Mouse (Mus musculus) lung, embryonic 14.5 days (tissue): Measurements from ENCODE around the gene Gbf1. TPM values are rescaled to one million over a fixed set of nuclear protein-coding genes. Genes with fewer than 3 reads are reported as not detected.
A peak's percentile ranks its signal among the peaks of the same experiment; 100 is the strongest.

ENCODE experiments used
- ATAC-seq: fragments of 200-750 bp; cut with Nextera tagmentation; 2 replicates; pipeline ENCODE4 v1.8.0; 2017; ENCODE audit warnings: mild to moderate bottlenecking, moderate TSS enrichment, moderate library complexity; ENCODE audit not compliant: insufficient read depth
- DNase-seq: peaks from one replicate; pipeline ENCODE4 v3.0.0-alpha.2; 2015
- H3K27ac ChIP-seq: fragments of 300-500 bp; sonication (generic); 2 replicates; pipeline ENCODE4 v1.5.1; 2014; ENCODE audit warnings: low read depth, mild to moderate bottlenecking, moderate library complexity
- H3K27me3 ChIP-seq: fragments of 300-500 bp; sonication (generic); 2 replicates; pipeline ENCODE4 v1.6.1; 2014; ENCODE audit warnings: low read length, control low read depth; ENCODE audit not compliant: insufficient read depth
- H3K36me3 ChIP-seq: fragments of 300-500 bp; sonication (generic); 2 replicates; pipeline ENCODE4 v1.6.1; 2014; ENCODE audit warnings: control low read depth; ENCODE audit not compliant: insufficient read depth
- H3K4me1 ChIP-seq: fragments of 300-500 bp; sonication (generic); 2 replicates; pipeline ENCODE4 v1.6.1; 2014; ENCODE audit warnings: antibody characterized with exemption, control low read depth; ENCODE audit not compliant: insufficient read depth
- H3K4me2 ChIP-seq: fragments of 300-500 bp; sonication (generic); 2 replicates; pipeline ENCODE4 v1.6.1; 2014; ENCODE audit warnings: mild to moderate bottlenecking
- H3K4me3 ChIP-seq: fragments of 300-500 bp; sonication (generic); 2 replicates; pipeline ENCODE4 v1.5.1; 2014; ENCODE audit warnings: low read depth, low read length
- H3K9ac ChIP-seq: fragments of 300-500 bp; sonication (generic); 2 replicates; pipeline ENCODE4 v1.6.1; 2014
- H3K9me3 ChIP-seq: fragments of 300-500 bp; sonication (generic); 2 replicates; pipeline ENCODE4 v1.6.1; 2016; ENCODE audit warnings: low read depth, low read length, control low read depth
- CTCF ChIP-seq: IDR thresholded peaks from 2 replicates; pipeline ENCODE4 v1.5.1; 2016; ENCODE audit warnings: antibody characterized with exemption, low read depth
- WGBS: fragments of 180-500 bp; shearing (Covaris S2); extraction: QIAGEN DNeasy Blood & Tissue Kit; methylation state at CpG from one replicate; pipeline ENCODE4 v1.1.7; 2014; 5-methylcytosine and 5-hydroxymethylcytosine counted together
- polyA plus RNA-seq: library from polyadenylated mRNA; unstranded; fragments of >200 nt; fragmentation: Nextera tagmentation; extraction: Ambion mirVana; gene quantifications from 2 replicates; pipeline ENCODE4 v1.2.1, GENCODE M21; 2014

The Gbf1 gene
- polyA plus RNA-seq, 1 experiment from 2014 or later = 66.4 TPM

DNA sequence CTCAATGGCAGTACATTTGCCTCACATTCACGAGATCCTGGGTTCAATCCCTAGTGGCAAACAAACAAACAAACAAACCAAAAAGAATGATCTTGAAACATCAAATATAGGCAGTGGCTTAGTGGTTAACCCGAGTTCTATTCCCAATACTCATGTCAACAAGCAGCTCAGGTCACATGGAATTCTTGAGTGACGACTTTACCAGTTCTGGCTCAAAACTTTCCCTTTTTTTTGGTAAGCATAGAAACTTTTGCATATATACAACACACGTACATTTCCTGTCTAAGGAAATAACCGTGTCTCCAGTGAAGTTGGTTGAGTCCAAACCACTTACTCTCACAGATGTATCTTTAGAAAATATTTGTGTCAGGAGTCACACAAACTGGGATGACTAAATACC, 20.2 kb downstream of the Gbf1 start:
- H3K4me3 ChIP-seq = no peak overlapping the region
- no peaks in the 10 kb centered on the region for H3K9me3 ChIP-seq
- no peak for TF ChIP-seq CTCF
- H3K4me2 ChIP-seq = no peak overlapping the region
- H3K27ac ChIP-seq = no peak overlapping the region
- no peaks in the 10 kb centered on the region for H3K27me3 ChIP-seq
- H3K4me1 ChIP-seq = no peaks in the 10 kb centered on the region
- H3K36me3 ChIP-seq = peaks cover 23% of the 10 kb centered on the region
- DNase-seq (no peak), ATAC-seq (no peak)
- no peak overlapping the region for H3K9ac ChIP-seq
- 66% methylated on average over 5 of the region's 5 CpGs for WGBS

DNA sequence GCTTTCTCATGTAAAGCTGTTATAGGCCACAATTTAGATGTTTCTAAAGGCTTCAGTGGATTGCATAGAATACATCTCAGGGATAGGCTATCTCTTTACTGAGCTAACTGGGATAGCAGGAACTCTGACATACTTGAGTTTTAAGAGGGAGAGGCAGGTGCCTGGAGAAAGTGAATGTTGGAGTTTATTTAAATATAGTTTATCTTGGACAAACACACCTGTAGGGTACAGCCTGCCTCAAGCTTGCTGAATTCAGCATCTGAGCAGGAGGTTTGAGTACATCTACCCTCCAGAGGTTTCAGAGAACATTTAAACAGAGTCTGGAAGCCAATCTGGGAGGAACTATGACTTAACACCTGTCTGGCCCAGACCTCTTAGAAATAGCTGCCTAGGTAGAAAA, 22.9 kb downstream of the Gbf1 start:
- no peak overlapping the region for H3K4me2 ChIP-seq
- no peaks in the 10 kb centered on the region for H3K9me3 ChIP-seq
- H3K27ac ChIP-seq = 0 out of 2 replicates have a peak overlapping the region, but pooled peaks have one; percentile 1
- H3K4me3 ChIP-seq = no peak overlapping the region
- peak; percentile 15 for DNase-seq
- no peaks in the 10 kb centered on the region for H3K4me1 ChIP-seq
- H3K27me3 ChIP-seq = no peaks in the 10 kb centered on the region
- TF ChIP-seq CTCF = no peak
- peaks cover 21% of the 10 kb centered on the region for H3K36me3 ChIP-seq
- H3K9ac ChIP-seq = no peak overlapping the region
- ATAC-seq = no peak; the same call in 1 of the 2 replicates

DNA sequence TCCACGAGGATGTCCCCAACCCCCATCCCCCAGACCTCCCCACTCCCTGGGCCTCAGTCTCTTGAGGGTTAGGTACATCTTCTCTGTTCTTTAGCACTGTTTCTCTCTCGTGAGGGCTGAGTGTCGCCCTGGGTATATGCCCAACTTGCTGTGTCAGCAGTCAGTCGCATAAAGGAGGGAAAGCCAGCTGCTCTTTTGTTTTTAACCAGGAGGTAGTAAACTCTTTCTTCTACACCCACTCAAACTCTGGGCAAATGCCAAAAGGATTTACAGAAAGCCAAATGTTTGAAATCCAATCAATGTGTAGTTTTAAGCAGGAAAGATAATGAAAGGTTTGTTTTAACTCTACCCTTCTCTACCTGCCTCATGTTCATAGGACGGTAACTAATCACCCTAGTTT, 24.7 kb downstream of the Gbf1 start:
- Histone ChIP-seq H3K36me3 (0 out of 2 replicates have a peak, but pooled peaks cover 7% of the 10 kb centered on the region), H3K4me1 (no peaks in the 10 kb centered on the region), H3K9ac (no peak overlapping the region), H3K4me2 (no peak overlapping the region), H3K4me3 (no peak overlapping the region), H3K27me3 (no peaks in the 10 kb centered on the region), H3K9me3 (no peaks in the 10 kb centered on the region), H3K27ac (no peak overlapping the region)
- 37% methylated on average over 5 of the region's 5 CpGs for WGBS
- DNase-seq (no peak), ATAC-seq (no peak)
- TF ChIP-seq CTCF = no peak

DNA sequence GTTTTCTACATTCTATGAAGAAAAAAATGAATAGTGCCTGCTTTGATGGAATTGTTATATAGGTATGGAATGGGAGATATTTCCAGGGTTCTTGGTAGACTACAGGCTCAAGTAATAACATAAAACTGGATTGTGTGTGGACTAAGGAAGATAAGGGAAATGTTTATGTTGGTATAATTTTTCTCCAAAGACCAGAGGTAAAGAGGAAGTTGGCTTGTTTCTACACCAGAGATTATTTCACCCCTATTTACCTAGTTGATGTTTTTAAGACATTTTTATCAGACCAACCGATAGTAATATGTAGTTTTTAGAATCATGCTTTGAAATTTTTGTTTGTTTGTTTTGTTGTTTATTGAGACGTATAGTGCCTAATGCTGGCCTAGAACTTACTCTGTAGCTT, 28.0 kb downstream of the Gbf1 start:
- Histone ChIP-seq H3K4me2 (no peak overlapping the region), H3K36me3 (peaks cover 4% of the 10 kb centered on the region), H3K9me3 (no peaks in the 10 kb centered on the region), H3K27ac (no peak overlapping the region), H3K9ac (no peak overlapping the region), H3K4me1 (no peaks in the 10 kb centered on the region), H3K4me3 (no peak overlapping the region), H3K27me3 (no peaks in the 10 kb centered on the region)
- DNase-seq (no peak), ATAC-seq (no peak)
- WGBS = 86% methylated on average over 2 of the region's 2 CpGs
- no peak for TF ChIP-seq CTCF

DNA sequence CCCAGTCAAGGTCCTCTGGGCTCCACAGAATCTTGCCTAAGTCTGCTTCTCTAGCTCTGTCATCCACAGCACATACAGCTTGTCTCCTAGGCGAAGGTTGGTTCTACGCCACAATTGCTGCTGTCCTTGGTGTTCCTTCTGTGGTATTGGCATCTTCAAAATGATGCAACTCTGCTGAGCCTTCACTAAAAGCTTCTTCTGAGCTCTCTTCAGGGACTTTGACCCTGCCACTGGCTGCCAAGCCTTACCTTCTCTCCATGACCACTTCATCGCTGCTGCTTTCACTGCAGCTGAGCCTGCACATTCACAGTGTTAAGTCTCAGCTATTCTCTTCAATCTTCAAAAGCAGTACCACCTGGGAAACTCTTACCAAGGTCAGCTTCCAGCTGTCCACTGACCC, 29.9 kb downstream of the Gbf1 start:
- no peak for TF ChIP-seq CTCF
- H3K9me3 ChIP-seq = no peaks in the 10 kb centered on the region
- ATAC-seq = no peak
- WGBS = 87% methylated on average over 3 of the region's 3 CpGs
- no peak overlapping the region for H3K4me2 ChIP-seq
- no peak overlapping the region for H3K27ac ChIP-seq
- peaks cover 4% of the 10 kb centered on the region for H3K36me3 ChIP-seq
- H3K4me1 ChIP-seq = 0 out of 2 replicates have a peak, but pooled peaks cover 4% of the 10 kb centered on the region
- no peak overlapping the region for H3K4me3 ChIP-seq
- no peak for DNase-seq
- no peak overlapping the region for H3K9ac ChIP-seq
- H3K27me3 ChIP-seq = no peaks in the 10 kb centered on the region

DNA sequence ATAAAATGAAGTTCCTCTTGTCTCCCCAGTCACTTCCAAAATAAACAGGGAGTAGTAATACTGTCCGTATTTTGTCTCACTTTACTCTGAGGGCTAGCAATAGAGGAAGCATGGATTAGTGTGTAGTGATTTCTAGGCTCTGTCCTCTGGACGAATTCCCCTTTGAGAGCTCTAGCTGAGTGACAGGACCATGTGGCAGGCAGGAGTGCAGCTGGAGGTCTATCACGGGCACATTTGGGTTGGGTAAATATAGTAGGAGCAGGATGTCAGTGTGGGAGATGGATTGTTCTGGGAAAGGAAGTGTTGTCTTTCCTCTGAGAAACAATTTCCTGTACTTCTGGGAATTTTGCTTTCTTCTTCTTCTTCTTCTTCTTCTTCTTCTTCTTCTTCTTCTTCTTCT, 34.3 kb downstream of the Gbf1 start:
- Histone ChIP-seq H3K36me3 (peaks cover 4% of the 10 kb centered on the region), H3K4me2 (no peak overlapping the region), H3K27me3 (no peaks in the 10 kb centered on the region), H3K4me3 (no peak overlapping the region), H3K4me1 (0 out of 2 replicates have a peak, but pooled peaks cover 4% of the 10 kb centered on the region), H3K9me3 (no peaks in the 10 kb centered on the region), H3K9ac (no peak overlapping the region), H3K27ac (no peak overlapping the region)
- ATAC-seq = no peak
- DNase-seq = peak; percentile 39
- TF ChIP-seq CTCF = no peak
- 12% methylated on average over 3 of the region's 3 CpGs for WGBS

DNA sequence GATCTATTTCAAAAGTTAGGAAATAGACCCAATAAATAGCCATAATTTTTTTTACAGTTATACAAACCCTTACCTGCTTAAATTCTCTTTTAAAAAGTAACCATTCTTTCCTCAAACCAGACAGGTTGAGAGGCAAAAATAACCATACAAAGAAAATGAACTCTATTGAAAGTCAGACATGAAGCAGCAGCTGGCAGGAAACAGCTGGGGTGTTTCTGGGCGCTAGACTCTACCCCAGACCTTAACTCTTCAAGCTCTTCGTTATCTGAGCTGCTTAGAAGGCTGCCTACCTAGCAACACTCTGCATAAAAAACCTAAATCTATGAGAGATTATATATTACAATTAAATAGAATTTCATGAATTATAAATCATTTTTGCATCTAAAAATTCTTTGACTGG, 34.9 kb downstream of the Gbf1 start:
- no peak for TF ChIP-seq CTCF
- ATAC-seq = no peak
- H3K4me1 ChIP-seq = 0 out of 2 replicates have a peak, but pooled peaks cover 4% of the 10 kb centered on the region
- H3K4me3 ChIP-seq = no peak overlapping the region
- peaks cover 4% of the 10 kb centered on the region for H3K36me3 ChIP-seq
- no peak overlapping the region for H3K4me2 ChIP-seq
- no peaks in the 10 kb centered on the region for H3K27me3 ChIP-seq
- no peak for DNase-seq
- H3K27ac ChIP-seq = no peak overlapping the region
- H3K9me3 ChIP-seq = no peaks in the 10 kb centered on the region
- 60% methylated on average over 2 of the region's 2 CpGs for WGBS
- no peak overlapping the region for H3K9ac ChIP-seq

DNA sequence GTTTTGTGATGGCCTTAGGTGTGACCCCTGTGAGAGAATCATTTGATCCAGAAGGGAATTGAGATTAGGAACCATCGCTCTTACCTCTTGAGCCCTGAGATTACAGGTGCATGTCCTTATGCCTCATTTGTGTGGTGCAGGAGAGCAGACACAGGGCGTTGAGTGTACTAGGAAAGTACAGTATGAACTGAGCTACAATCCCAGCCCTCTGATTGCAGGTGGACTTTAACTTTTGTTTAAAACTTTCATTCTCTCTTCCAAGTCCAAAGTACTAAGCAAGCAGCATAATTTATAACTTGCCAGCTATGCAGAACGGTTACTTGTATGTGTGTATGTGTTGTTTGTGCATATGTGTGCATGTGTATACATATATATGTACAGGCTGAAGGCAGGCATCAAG, 46.0 kb downstream of the Gbf1 start:
- Histone ChIP-seq H3K4me2 (no peak overlapping the region), H3K9me3 (no peaks in the 10 kb centered on the region), H3K4me3 (no peak overlapping the region), H3K27me3 (no peaks in the 10 kb centered on the region), H3K27ac (no peak overlapping the region), H3K9ac (no peak overlapping the region), H3K36me3 (no peaks in the 10 kb centered on the region), H3K4me1 (no peaks in the 10 kb centered on the region)
- ATAC-seq (no peak), DNase-seq (no peak)
- WGBS = 80% methylated on average over 3 of the region's 3 CpGs
- TF ChIP-seq CTCF = no peak
